Mouse (Mus musculus): ENCODE measurements around the gene Gm11060. TPM values are rescaled to one million over a fixed set of nuclear protein-coding genes. Genes with fewer than 3 reads are reported as not detected.

Gene Gm11060
- not detected in 2 replicates for polyA plus RNA-seq (2015; fragmentation: Nextera tagmentation; extraction: Ambion mirVana)

DNA sequence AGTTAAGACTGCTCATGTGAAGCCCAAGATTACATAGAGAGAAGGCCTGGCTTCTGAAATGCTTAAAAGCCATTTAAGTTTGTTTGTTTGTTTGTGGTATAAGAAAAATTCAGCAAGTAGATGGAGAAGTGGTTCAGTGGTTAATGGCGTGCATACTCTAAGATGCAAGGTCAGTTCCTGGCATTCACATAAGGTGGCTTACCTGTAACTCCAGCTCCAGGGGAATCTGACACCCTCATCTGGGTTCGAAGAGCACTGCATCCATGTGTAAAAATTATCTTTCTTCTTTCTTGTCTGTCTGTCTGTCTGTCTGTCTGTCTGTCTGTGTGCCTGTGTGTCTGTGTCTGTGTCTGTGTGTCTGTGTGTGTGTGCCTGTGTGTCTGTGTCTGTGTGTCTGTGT, at the start of gene Gm11060:
Gene Gm11060, plus strand, starts transcription at position 301 of the 400 bp plus-strand sequence.
- Histone ChIP-seq H3K9ac (replicated peaks) (no peak within 1 kb of the TSS), H3K27ac (no peak within 1 kb of the TSS), H3K4me1 (replicated peaks) (peaks cover 20% of the 10 kb centered on the region), H3K4me2 (replicated peaks) (no peak within 1 kb of the TSS), H3K4me3 (replicated peaks) (no peak within 1 kb of the TSS), H3K9me3 (no peaks in the 10 kb centered on the region), H3K36me3 (no peaks in the 10 kb centered on the region), H3K27me3 (no peaks in the 10 kb centered on the region)
- no peak for ATAC-seq
- WGBS = 93% methylated on average over 2 of the region's 2 CpGs

DNA sequence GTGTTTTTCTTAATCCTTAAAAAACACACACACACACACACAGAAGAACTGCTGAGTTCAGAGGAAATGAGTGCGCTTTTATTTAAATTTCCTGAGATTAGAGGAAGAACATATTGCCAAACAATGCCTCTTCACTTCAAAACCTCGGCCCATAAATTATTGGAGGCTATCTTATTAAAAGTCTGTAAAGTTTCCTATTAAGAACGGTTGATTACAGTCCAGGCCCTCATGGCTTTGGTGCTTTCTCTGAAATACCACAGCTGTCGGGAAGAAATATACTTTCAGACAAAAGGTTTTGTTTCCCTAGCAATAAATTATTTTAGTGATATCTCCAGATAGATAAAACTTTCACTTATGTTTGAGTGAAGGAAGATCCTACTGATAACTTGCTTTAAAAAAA, 48.7 kb upstream of the Gm11060 start:
- no peak for ATAC-seq
- Histone ChIP-seq H3K27me3 (no peaks in the 10 kb centered on the region), H3K4me2 (replicated peaks) (no peak overlapping the region), H3K9ac (replicated peaks) (no peak overlapping the region), H3K27ac (no peak overlapping the region), H3K4me1 (replicated peaks) (no peaks in the 10 kb centered on the region), H3K4me3 (replicated peaks) (no peak overlapping the region), H3K36me3 (no peaks in the 10 kb centered on the region), H3K9me3 (no peaks in the 10 kb centered on the region)
- 78% methylated on average over 4 of the region's 4 CpGs for WGBS

DNA sequence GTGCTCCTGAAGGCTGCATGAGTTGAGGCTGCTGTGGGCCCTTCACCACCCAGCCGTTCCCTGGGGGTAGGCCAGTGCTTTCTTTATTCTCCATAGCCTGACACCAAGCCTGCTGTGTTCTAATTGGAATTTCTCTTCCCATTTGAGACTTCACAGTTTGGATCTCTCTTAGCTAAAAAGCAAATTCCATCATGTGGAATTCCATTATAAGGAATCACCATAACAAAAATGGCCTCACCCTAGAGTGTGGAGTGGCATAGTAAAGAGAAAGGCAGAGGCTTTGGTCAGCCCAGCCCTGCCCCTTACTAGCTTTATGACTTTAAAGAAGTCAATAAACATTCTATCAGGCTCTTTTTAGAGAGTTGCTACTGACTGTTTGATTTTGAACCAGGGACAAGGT, 43.5 kb upstream of the Gm11060 start:
- ATAC-seq = no peak
- Histone ChIP-seq H3K36me3 (no peaks in the 10 kb centered on the region), H3K9me3 (no peaks in the 10 kb centered on the region), H3K4me3 (replicated peaks) (no peak overlapping the region), H3K4me2 (replicated peaks) (no peak overlapping the region), H3K27ac (no peak overlapping the region), H3K9ac (replicated peaks) (no peak overlapping the region), H3K27me3 (no peaks in the 10 kb centered on the region), H3K4me1 (replicated peaks) (no peaks in the 10 kb centered on the region)
- WGBS = 35% methylated on average over 1 of the region's 1 CpGs

DNA sequence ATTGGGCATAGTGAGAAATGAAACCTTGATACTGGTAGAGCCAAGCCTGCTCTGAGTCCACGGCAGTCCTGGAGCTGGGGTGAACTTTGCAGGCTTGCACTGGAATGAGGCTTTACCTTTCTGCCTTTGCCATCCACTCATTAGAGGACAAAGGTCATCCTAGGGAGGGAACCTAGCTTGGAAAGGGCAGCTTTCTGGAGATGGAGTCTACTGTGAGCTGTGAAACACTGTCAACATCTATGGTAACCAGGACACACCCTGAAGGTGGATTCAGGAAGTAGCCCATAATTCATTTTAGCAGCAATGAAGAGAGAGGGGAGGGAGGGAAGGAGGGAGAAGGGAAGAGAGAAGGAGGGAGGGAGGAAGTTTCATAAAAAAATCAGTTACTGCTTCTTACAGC, 36.3 kb upstream of the Gm11060 start:
- H3K36me3 ChIP-seq = no peaks in the 10 kb centered on the region
- H3K9ac ChIP-seq (replicated peaks) = no peak overlapping the region
- H3K27ac ChIP-seq = no peak overlapping the region
- H3K4me1 ChIP-seq (replicated peaks) = no peaks in the 10 kb centered on the region
- no peaks in the 10 kb centered on the region for H3K27me3 ChIP-seq
- no peak overlapping the region for H3K4me2 ChIP-seq (replicated peaks)
- H3K4me3 ChIP-seq (replicated peaks) = no peak overlapping the region
- H3K9me3 ChIP-seq = no peaks in the 10 kb centered on the region
- 84% methylated on average over 1 of the region's 1 CpGs for WGBS
- ATAC-seq = no peak

DNA sequence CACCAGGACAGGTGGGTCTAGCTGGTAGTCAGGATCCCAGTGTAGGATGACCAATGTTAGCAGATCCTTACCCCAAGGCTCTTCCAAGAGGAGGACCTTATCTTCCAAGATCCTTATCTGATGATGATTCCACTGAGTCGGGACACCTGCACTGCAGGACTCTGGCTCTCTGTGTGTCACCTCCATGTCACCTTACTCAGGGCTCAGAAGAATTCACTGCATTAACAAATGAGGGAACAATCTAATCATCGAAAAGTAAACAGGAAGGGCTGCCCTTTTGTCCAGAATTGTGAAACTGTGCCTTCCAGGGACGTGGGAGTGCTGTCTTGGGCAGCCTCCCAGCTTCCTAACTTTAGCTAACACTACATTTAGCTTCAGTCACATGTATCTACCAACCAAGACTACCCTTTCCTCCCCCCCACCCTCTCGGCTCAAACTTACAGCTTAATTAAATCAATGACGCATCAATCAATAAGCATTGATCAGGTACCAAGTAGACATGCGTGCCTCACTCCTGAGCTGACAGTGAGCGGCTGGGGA, 33.2 kb upstream of the Gm11060 start:
- Histone ChIP-seq H3K4me1 (replicated peaks) (no peaks in the 10 kb centered on the region), H3K36me3 (no peaks in the 10 kb centered on the region), H3K4me2 (replicated peaks) (no peak overlapping the region), H3K27ac (no peak overlapping the region), H3K27me3 (no peaks in the 10 kb centered on the region), H3K9me3 (no peaks in the 10 kb centered on the region), H3K4me3 (replicated peaks) (no peak overlapping the region), H3K9ac (replicated peaks) (no peak overlapping the region)
- WGBS = 74% methylated on average over 7 of the region's 7 CpGs
- no peak for ATAC-seq

DNA sequence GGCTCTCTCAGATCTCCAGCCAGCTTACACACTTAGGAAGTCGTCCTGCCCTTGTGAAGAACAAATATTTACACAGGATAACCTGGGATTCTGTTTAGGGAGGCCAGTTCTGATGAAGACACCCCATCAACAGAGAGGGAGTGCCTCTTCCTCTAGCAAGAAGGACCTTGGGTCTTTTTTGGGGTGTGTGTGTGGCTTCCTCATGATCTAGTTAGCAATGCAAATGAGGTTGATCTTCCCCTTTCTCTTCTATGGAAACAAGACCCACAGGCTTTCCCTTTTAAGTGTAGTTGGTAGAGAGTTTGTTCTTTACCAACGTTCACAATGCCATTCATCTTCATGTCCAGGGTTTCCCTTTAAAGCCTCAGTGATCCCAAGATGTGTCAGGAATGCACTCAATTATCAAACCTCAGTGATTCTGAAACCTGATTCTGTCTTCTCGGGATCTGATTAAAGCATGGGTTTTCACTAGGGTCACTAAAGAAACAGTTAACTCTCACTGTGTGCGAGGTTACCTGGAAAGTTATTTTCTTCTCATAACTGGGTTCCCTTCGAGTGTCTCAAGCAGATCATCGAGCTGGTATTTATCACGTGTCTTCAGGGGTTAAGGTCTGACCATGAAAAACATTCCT, 29.0 kb upstream of the Gm11060 start:
- no peak overlapping the region for H3K27ac ChIP-seq
- H3K27me3 ChIP-seq = no peaks in the 10 kb centered on the region
- H3K4me2 ChIP-seq (replicated peaks) = no peak overlapping the region
- no peaks in the 10 kb centered on the region for H3K9me3 ChIP-seq
- ATAC-seq = no peak
- H3K9ac ChIP-seq (replicated peaks) = no peak overlapping the region
- no peaks in the 10 kb centered on the region for H3K4me1 ChIP-seq (replicated peaks)
- H3K36me3 ChIP-seq = no peaks in the 10 kb centered on the region
- H3K4me3 ChIP-seq (replicated peaks) = no peak overlapping the region
- WGBS = 58% methylated on average over 7 of the region's 7 CpGs

DNA sequence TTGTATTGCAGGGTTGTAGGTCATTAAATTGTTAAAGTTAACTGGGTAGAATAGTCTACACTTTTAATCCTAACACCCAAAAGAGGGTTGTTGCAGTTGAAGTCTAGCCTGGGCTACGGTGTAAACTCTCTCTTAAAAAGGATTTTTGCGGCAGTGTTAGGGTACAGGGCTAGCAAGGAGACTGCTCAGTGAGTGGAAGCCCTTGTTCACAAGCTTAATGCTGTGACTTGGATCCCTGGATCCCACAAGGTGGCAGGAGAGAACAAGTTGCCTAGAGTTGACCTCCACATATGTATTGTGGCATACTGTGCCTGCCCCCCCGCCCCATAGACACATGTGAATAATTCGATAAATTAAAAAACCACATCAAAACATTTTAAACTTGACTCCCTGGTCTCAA, 19.3 kb upstream of the Gm11060 start:
- Histone ChIP-seq H3K27ac (no peak overlapping the region), H3K9me3 (no peaks in the 10 kb centered on the region), H3K4me1 (replicated peaks) (no peaks in the 10 kb centered on the region), H3K4me3 (replicated peaks) (no peak overlapping the region), H3K9ac (replicated peaks) (no peak overlapping the region), H3K4me2 (replicated peaks) (no peak overlapping the region), H3K27me3 (no peaks in the 10 kb centered on the region), H3K36me3 (no peaks in the 10 kb centered on the region)
- no peak for ATAC-seq
- WGBS = 76% methylated on average over 4 of the region's 4 CpGs

DNA sequence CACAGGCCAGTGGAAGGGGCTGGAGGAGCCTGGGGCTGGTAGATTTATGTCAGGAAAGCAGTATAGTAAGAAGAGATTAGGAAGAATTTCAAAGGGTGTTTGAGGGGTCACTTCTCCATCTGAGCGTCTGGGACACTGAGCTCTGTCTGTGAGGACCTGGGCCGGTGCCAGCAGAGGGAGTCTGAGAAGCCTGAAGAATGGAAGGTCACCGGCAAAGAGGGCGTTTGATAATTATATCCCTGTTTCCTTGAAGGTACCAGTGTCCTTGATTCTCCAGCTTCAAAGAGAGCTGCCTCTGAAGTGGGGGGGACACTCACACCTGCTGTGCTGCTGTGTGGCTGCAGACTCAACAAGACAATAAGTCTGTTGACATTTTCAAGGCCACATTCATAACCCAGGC, 17.6 kb upstream of the Gm11060 start:
- 65% methylated on average over 4 of the region's 4 CpGs for WGBS
- no peaks in the 10 kb centered on the region for H3K4me1 ChIP-seq (replicated peaks)
- ATAC-seq = no peak
- H3K9me3 ChIP-seq = no peaks in the 10 kb centered on the region
- H3K4me3 ChIP-seq (replicated peaks) = no peak overlapping the region
- no peak overlapping the region for H3K9ac ChIP-seq (replicated peaks)
- H3K27ac ChIP-seq = no peak overlapping the region
- H3K4me2 ChIP-seq (replicated peaks) = no peak overlapping the region
- H3K27me3 ChIP-seq = no peaks in the 10 kb centered on the region
- no peaks in the 10 kb centered on the region for H3K36me3 ChIP-seq

DNA sequence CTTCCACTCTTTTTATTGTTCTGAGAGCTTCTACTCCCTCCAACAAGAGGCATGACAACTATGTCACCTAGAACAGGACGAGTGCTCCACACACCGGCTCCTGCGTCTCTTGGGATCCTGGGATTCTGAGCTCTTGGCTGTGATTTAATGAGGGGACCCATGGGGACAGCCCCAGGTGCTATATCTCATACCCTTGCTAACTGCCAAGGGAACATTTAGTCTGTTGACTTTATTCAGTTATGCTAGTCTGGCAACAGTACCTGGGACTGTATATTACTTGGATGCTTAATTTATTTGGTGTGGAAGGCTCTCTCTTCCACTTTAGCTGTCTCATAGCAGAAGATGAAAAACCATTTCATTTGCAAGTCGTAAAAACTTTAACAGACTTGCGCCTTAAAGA, 16.0 kb upstream of the Gm11060 start:
- H3K36me3 ChIP-seq = no peaks in the 10 kb centered on the region
- no peaks in the 10 kb centered on the region for H3K27me3 ChIP-seq
- H3K9ac ChIP-seq (replicated peaks) = no peak overlapping the region
- no peaks in the 10 kb centered on the region for H3K4me1 ChIP-seq (replicated peaks)
- no peak overlapping the region for H3K4me2 ChIP-seq (replicated peaks)
- 89% methylated on average over 5 of the region's 5 CpGs for WGBS
- no peak overlapping the region for H3K4me3 ChIP-seq (replicated peaks)
- H3K27ac ChIP-seq = no peak overlapping the region
- ATAC-seq = no peak
- no peaks in the 10 kb centered on the region for H3K9me3 ChIP-seq

DNA sequence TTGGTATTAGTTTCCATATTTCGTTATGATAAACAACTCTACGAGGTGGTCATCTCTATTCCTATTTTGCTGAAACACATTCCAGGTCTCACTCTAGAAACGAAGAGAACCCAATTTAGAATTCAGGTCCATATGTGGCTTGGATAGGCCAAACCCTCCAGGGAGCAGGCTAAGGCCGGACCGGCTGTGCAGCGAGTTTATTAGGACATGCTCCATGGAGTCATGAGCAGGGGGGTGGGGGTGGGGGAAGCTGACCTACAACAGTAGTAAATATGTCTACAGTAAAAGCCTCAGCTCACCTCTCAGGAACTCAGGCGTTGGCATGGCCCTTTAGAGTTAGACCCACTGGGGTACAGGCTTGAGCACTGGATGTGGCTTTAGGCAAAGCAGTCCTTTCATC, 14.7 kb upstream of the Gm11060 start:
- no peak overlapping the region for H3K9ac ChIP-seq (replicated peaks)
- H3K4me2 ChIP-seq (replicated peaks) = no peak overlapping the region
- no peak overlapping the region for H3K27ac ChIP-seq
- 82% methylated on average over 7 of the region's 7 CpGs for WGBS
- no peak overlapping the region for H3K4me3 ChIP-seq (replicated peaks)
- H3K27me3 ChIP-seq = no peaks in the 10 kb centered on the region
- ATAC-seq = no peak
- H3K36me3 ChIP-seq = no peaks in the 10 kb centered on the region
- H3K9me3 ChIP-seq = no peaks in the 10 kb centered on the region
- no peaks in the 10 kb centered on the region for H3K4me1 ChIP-seq (replicated peaks)

DNA sequence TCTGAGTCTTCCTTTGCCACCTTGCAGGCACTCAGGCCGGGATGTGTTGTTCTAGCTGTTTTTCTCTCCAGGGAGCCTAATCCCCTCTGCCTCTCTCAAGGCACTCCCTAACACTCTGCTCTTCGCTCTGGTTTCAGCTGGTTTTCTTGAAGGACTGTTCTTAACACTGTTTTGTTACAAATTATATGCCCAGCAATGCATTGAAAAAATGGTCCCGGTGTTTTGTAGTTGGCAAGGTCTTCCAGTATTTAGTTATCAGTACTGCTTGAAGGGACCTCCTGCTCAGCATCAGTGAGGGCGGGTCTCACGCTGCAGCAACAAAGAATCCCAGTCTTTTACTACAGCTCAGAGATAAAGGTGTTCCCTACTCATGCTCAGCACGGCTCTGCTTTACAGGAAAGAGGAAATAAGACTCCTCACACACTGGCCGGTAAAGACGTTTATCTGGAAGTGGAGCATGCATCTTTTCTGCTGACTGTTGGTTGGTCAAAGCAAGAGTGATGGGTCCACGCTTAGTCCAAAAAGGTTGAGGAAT, 9.5 kb upstream of the Gm11060 start:
- no peaks in the 10 kb centered on the region for H3K9me3 ChIP-seq
- no peaks in the 10 kb centered on the region for H3K4me1 ChIP-seq (replicated peaks)
- WGBS = 28% methylated on average over 9 of the region's 9 CpGs
- no peak overlapping the region for H3K27ac ChIP-seq
- no peak for ATAC-seq
- H3K36me3 ChIP-seq = no peaks in the 10 kb centered on the region
- H3K4me2 ChIP-seq (replicated peaks) = no peak overlapping the region
- no peak overlapping the region for H3K4me3 ChIP-seq (replicated peaks)
- H3K9ac ChIP-seq (replicated peaks) = no peak overlapping the region
- no peaks in the 10 kb centered on the region for H3K27me3 ChIP-seq

DNA sequence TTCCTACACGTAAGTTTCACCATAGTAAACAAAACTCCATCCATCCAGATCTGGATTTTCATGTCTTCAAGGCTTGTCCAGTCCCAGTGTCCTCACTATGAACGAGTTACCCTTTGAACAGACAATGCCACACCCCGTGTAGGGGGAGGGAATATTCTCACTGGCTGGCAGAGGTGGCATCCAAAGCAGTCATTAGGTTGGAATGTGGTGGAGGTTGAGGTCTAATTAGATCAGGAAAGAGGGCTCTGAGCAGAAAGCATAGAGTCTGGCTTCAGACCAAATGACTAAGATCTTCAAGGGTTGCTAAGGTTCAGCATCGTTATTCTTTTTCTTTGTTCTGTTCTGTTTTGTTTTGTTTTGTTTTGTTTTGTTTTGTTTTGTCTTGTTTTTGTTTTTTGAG, 7.8 kb upstream of the Gm11060 start:
- Histone ChIP-seq H3K4me3 (replicated peaks) (no peak overlapping the region), H3K9me3 (no peaks in the 10 kb centered on the region), H3K9ac (replicated peaks) (no peak overlapping the region), H3K4me2 (replicated peaks) (no peak overlapping the region), H3K4me1 (replicated peaks) (peaks cover 5% of the 10 kb centered on the region), H3K27me3 (no peaks in the 10 kb centered on the region), H3K36me3 (no peaks in the 10 kb centered on the region), H3K27ac (no peak overlapping the region)
- no peak for ATAC-seq
- 85% methylated on average over 4 of the region's 4 CpGs for WGBS

DNA sequence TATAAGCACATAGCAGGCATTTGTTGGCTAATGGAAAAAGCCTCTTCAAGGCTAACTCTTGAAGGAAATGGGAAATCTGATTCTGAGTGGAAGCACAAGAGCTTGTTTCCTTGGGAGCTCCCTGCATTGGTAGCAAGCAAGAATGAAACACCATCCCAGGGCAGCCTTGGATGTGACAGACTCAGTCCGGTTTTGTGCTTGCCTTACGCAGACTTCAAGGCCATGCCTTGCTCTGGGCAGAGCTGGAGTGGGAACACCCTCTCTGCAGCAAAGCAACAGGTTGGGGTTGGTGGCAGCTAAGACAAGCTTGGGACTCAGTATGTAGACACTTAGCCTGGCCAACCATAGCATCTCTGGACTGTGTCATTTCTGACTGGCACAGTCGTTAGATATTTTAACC, 5.7 kb upstream of the Gm11060 start:
- Histone ChIP-seq H3K27ac (no peak overlapping the region), H3K4me3 (replicated peaks) (no peak overlapping the region), H3K27me3 (no peaks in the 10 kb centered on the region), H3K4me2 (replicated peaks) (no peak overlapping the region), H3K9me3 (no peaks in the 10 kb centered on the region), H3K9ac (replicated peaks) (no peak overlapping the region), H3K4me1 (replicated peaks) (peaks cover 20% of the 10 kb centered on the region), H3K36me3 (no peaks in the 10 kb centered on the region)
- WGBS = 88% methylated on average over 3 of the region's 3 CpGs
- ATAC-seq = no peak

All from midbrain, embryonic 13.5 days (tissue).